Mouse (Mus musculus) myocyte (in vitro differentiated cells): ENCODE results near the gene Gm8113.
"Not testable (repeated sequence)": the region's sequence is repeated elsewhere in the genome, so short reads cannot be mapped to it uniquely, and the experiment has no call there.

Experiments used
- CEBPB ChIP-seq: IDR thresholded peaks from 2 replicates; pipeline ENCODE4 v1.6.1; 2011; ENCODE audit warnings: mild to moderate bottlenecking, moderate library complexity; ENCODE audit not compliant: poor library complexity, insufficient read depth, severe bottlenecking
- E2F4 ChIP-seq: IDR thresholded peaks from one replicate; pipeline ENCODE4 v1.6.1; 2011; ENCODE audit warnings: mild to moderate bottlenecking, control low read depth, moderate library complexity; ENCODE audit not compliant: insufficient read depth
- MAX ChIP-seq: IDR thresholded peaks from one replicate; pipeline ENCODE4 v1.6.1; 2011; ENCODE audit warnings: low read depth, mild to moderate bottlenecking, control low read depth
- MYOD1 ChIP-seq, 3 experiments: IDR thresholded peaks; one replicate each; pipeline ENCODE4 v1.6.1; 2011; ENCODE audit warnings: control low read depth in 2 of 3, low read depth in 2 of 3, mild to moderate bottlenecking in 2 of 3, moderate library complexity in 1 of 3; ENCODE audit not compliant: insufficient read length in 2 of 3, control insufficient read depth in 1 of 3
- MYOG ChIP-seq, 3 experiments: IDR thresholded peaks; one replicate each; pipeline ENCODE4 v1.6.1; 2011; ENCODE audit warnings: control low read depth in 2 of 3, low read depth in 2 of 3, mild to moderate bottlenecking in 2 of 3; ENCODE audit not compliant: insufficient read length in 2 of 3, control insufficient read depth in 1 of 3, insufficient read depth in 1 of 3
- POLR2A ChIP-seq: IDR thresholded peaks from one replicate; pipeline ENCODE4 v1.6.1; 2011; ENCODE audit warnings: low read depth, mild to moderate bottlenecking, control low read depth, moderate library complexity; ENCODE audit not compliant: insufficient read length
- POLR2AphosphoS2 ChIP-seq: IDR thresholded peaks from one replicate; pipeline ENCODE4 v1.6.1; 2011; ENCODE audit warnings: low read depth, control low read depth; ENCODE audit not compliant: insufficient read length
- REST ChIP-seq: IDR thresholded peaks from one replicate; pipeline ENCODE4 v1.6.1; 2011; ENCODE audit warnings: mild to moderate bottlenecking, control low read depth, moderate library complexity; ENCODE audit not compliant: insufficient read depth, insufficient read length
- TCF12 ChIP-seq: IDR thresholded peaks from one replicate; pipeline ENCODE4 v1.6.1; 2011; ENCODE audit warnings: mild to moderate bottlenecking, control low read depth; ENCODE audit not compliant: poor library complexity, insufficient read depth, severe bottlenecking
- TCF3 ChIP-seq: IDR thresholded peaks from one replicate; pipeline ENCODE4 v1.6.1; 2011; ENCODE audit warnings: low read depth, control low read depth; ENCODE audit not compliant: insufficient read length
- USF1 ChIP-seq: IDR thresholded peaks from one replicate; pipeline ENCODE4 v1.6.1; 2011; ENCODE audit warnings: low read depth, mild to moderate bottlenecking, control low read depth, moderate library complexity

- TF ChIP-seq USF1; POLR2AphosphoS2; POLR2A; E2F4; TCF12; MYOG (IDR thresholded peaks at IDR 0.05; ENCODE audit: control insufficient read depth in 1 of 3, insufficient read depth in 1 of 3, insufficient read length in 2 of 3, low read depth in 2 of 3); REST; CEBPB; MYOD1 (IDR thresholded peaks at IDR 0.05; ENCODE audit: control insufficient read depth in 1 of 3, insufficient read length in 2 of 3, low read depth in 2 of 3); MAX; TCF3: not testable (repeated sequence)
These were observed 8.2 kb downstream of the Gm8113 start for GRCm38 (mm10) chr14:43933399-43933798.
